Mouse (Mus musculus): ENCODE data around the gene Maats1.

DNA sequence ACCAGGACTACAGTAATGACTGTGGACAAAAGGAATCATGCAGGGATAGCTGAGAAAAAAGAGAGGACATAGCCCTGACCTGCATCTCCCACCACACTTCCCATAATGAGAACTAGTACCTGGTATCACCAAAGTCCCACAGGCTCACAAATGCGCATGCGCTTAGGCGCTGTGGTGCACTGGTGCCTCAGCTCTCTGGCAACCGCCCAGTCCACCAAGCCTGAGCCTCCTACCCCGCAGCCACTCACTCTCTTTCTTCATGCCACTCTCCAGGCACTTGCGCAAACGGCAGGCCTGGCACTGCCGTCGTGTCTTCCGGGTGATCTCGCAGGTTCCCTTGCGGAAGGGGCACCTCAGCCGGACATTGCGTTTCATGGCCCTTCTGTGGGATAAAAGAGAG is 87.9 kb downstream of the Maats1 start:
- TF ChIP-seq ZNF384 (IDR thresholded peaks at IDR 0.05; ENCODE audit: low read depth, low read length) (no peak), CHD2 (IDR thresholded peaks at IDR 0.05; ENCODE audit: low read depth, low read length) (no peak), ZC3H11A (IDR thresholded peaks at IDR 0.05; ENCODE audit: borderline replicate concordance, low read depth, low read length) (no peak), MAFK (IDR thresholded peaks at IDR 0.05; ENCODE audit: insufficient read depth, low read depth, low read length) (no peak)

All from ES-E14 (cell line).